Mouse (Mus musculus) embryonic facial prominence, embryonic 12.5 days (tissue): Measurements from ENCODE around the gene Dnhd1. TPM values are rescaled to one million over a fixed set of nuclear protein-coding genes. Genes with fewer than 3 reads are reported as not detected.

Source experiments
- ATAC-seq: fragments of 200-750 bp; cut with Nextera tagmentation; 2 replicates; pipeline ENCODE4 v1.8.0; 2017; ENCODE audit not compliant: insufficient number of reproducible peaks, insufficient read depth, low FRiP score, low TSS enrichment
- H3K27ac ChIP-seq: fragments of 300-500 bp; sonication (generic); 2 replicates; pipeline ENCODE4 v1.5.1; 2016; ENCODE audit warnings: mild to moderate bottlenecking
- H3K27me3 ChIP-seq: fragments of 300-500 bp; sonication (generic); 2 replicates; pipeline ENCODE4 v1.6.1; 2016; ENCODE audit warnings: mild to moderate bottlenecking, moderate library complexity
- H3K36me3 ChIP-seq: fragments of 300-500 bp; sonication (generic); 2 replicates; pipeline ENCODE4 v1.6.1; 2016; ENCODE audit warnings: mild to moderate bottlenecking
- H3K4me1 ChIP-seq: fragments of 300-500 bp; sonication (generic); 2 replicates; pipeline ENCODE4 v1.6.1; 2016
- H3K4me2 ChIP-seq: fragments of 300-500 bp; sonication (generic); replicated peaks from 2 replicates; pipeline ENCODE4 v1.6.1; 2016; ENCODE audit warnings: mild to moderate bottlenecking, moderate library complexity
- H3K4me3 ChIP-seq: fragments of 300-500 bp; sonication (generic); 2 replicates; pipeline ENCODE4 v1.5.1; 2016; ENCODE audit warnings: mild to moderate bottlenecking
- H3K9ac ChIP-seq: fragments of 300-500 bp; sonication (generic); 2 replicates; pipeline ENCODE4 v1.6.1; 2016; ENCODE audit warnings: mild to moderate bottlenecking, moderate library complexity
- H3K9me3 ChIP-seq: fragments of 300-500 bp; sonication (generic); 2 replicates; pipeline ENCODE4 v1.6.1; 2016; ENCODE audit warnings: mild to moderate bottlenecking, moderate library complexity
- WGBS: fragments of 180-500 bp; shearing (Covaris S2); methylation state at CpG from one replicate; pipeline ENCODE4 v1.1.7; 2016; 5-methylcytosine and 5-hydroxymethylcytosine counted together
- polyA plus RNA-seq: library from polyadenylated mRNA; unstranded; fragments of >200 nt; fragmentation: Nextera tagmentation; extraction: Ambion mirVana; gene quantifications from 2 replicates; pipeline ENCODE4 v1.2.1, GENCODE M21; 2016

Dnhd1 gene
- polyA plus RNA-seq, 1 experiment from 2014 or later: 1.0 TPM

DNA sequence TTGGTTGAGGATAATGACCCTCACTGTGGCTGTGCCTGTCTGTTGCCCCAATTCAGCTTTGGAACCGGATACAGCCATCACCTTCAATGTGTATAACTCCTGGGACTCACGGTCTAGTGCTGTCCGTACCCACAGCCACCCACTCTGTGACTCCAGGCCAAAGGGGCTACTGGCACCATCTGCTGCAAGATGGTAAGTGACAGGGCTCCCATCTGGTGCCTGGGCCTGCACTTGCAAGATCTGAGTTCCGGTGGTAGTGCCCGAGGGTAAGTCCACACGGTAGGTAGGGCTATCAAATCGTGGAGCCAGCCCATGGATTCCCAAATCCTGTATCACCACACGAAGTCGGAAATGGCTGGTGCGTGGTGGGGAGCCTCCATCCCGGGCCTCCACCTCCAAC, 113.7 kb downstream of the Dnhd1 start:
- no peaks in the 10 kb centered on the region for H3K9me3 ChIP-seq
- no peak overlapping the region for H3K27ac ChIP-seq
- ATAC-seq: no peak
- peaks cover 70% of the 10 kb centered on the region for H3K36me3 ChIP-seq
- H3K4me3 ChIP-seq: no peak overlapping the region
- H3K9ac ChIP-seq: no peak overlapping the region
- peaks cover 19% of the 10 kb centered on the region for H3K4me1 ChIP-seq
- WGBS: 86% methylated on average over 11 of the region's 11 CpGs
- H3K4me2 ChIP-seq: no peak overlapping the region
- no peaks in the 10 kb centered on the region; the same call in 1 of the 2 replicates for H3K27me3 ChIP-seq

- 14% methylated on average over 6 of the region's 6 CpGs for WGBS
- no peak overlapping the region for H3K9ac ChIP-seq
- H3K9me3 ChIP-seq: no peaks in the 10 kb centered on the region
- H3K4me2 ChIP-seq: no peak overlapping the region
- H3K36me3 ChIP-seq: peaks cover 79% of the 10 kb centered on the region
- no peaks in the 10 kb centered on the region; the same call in 1 of the 2 replicates for H3K27me3 ChIP-seq
- H3K27ac ChIP-seq: 0 out of 2 replicates have a peak overlapping the region, but pooled peaks have one; percentile 64
- H3K4me1 ChIP-seq: peaks cover 19% of the 10 kb centered on the region
- H3K4me3 ChIP-seq: no peak overlapping the region
- ATAC-seq: no peak
Measured at GRCm38 (mm10) chr7:105767729-105768165, 117.1 kb downstream of the Dnhd1 start.

GRCm38 (mm10) chr7:105769959-105770358, 119.3 kb downstream of the Dnhd1 start:
- Histone ChIP-seq H3K4me1 (peaks cover 19% of the 10 kb centered on the region), H3K4me3 (no peak overlapping the region), H3K36me3 (peaks cover 61% of the 10 kb centered on the region), H3K9ac (no peak overlapping the region), H3K27me3 (no peaks in the 10 kb centered on the region), H3K27ac (no peak overlapping the region), H3K9me3 (no peaks in the 10 kb centered on the region), H3K4me2 (no peak overlapping the region)
- ATAC-seq: no peak
- WGBS: 97% methylated on average over 3 of the region's 3 CpGs

Other genes with a start within 250 kb of the Dnhd1 start
- 0.08 TPM in 1 of 2 replicates, not detected in the other for gene Cnga4, start 246.3 kb upstream of the Dnhd1 start, polyA plus RNA-seq
- 0.31 and 0.47 TPM in 2 replicates for gene Cckbr, start 225.1 kb upstream of the Dnhd1 start, polyA plus RNA-seq
- gene Cavin3, start 168.5 kb upstream of the Dnhd1 start, polyA plus RNA-seq: 36.7 and 40.0 TPM in 2 replicates
- 40.8 and 41.4 TPM in 2 replicates for gene Smpd1, start 96.5 kb upstream of the Dnhd1 start, polyA plus RNA-seq
- gene Apbb1, start 69.2 kb upstream of the Dnhd1 start, polyA plus RNA-seq: 77.5 and 84.7 TPM in 2 replicates
- 0.52 and 0.59 TPM in 2 replicates for gene Hpx, start 50.7 kb upstream of the Dnhd1 start, polyA plus RNA-seq
- 44.0 and 45.9 TPM in 2 replicates for gene Trim3, start 17.3 kb upstream of the Dnhd1 start, polyA plus RNA-seq
- gene Timm10b, start 10.8 kb upstream of the Dnhd1 start, polyA plus RNA-seq: 154 and 170 TPM in 2 replicates
- 75.0 and 85.3 TPM in 2 replicates for gene Arfip2, start 10.4 kb upstream of the Dnhd1 start, polyA plus RNA-seq
- gene Gm45799, start 10.3 kb upstream of the Dnhd1 start, polyA plus RNA-seq: 4.5 and 18.1 TPM in 2 replicates
- 248 and 257 TPM in 2 replicates for gene Ilk, start 85.8 kb downstream of the Dnhd1 start, polyA plus RNA-seq
- 43.3 and 46.1 TPM in 2 replicates for gene Rrp8, start 86.6 kb downstream of the Dnhd1 start, polyA plus RNA-seq
- gene Taf10, start 93.5 kb downstream of the Dnhd1 start, polyA plus RNA-seq: 175 TPM in 2 replicates
- 41.9 and 43.3 TPM in 2 replicates for gene Tpp1, start 101.4 kb downstream of the Dnhd1 start, polyA plus RNA-seq
- 27.3 and 28.5 TPM in 2 replicates for gene Dchs1, start 136.8 kb downstream of the Dnhd1 start, polyA plus RNA-seq
- gene Mrpl17, start 160.3 kb downstream of the Dnhd1 start, polyA plus RNA-seq: 317 and 324 TPM in 2 replicates